Mouse (Mus musculus): ENCODE results near the gene Nr5a2. TPM values are rescaled to one million over a fixed set of nuclear protein-coding genes. Genes with fewer than 3 reads are reported as not detected.

The Nr5a2 gene
- polyA plus RNA-seq (2016; fragmentation: Nextera tagmentation; extraction: Ambion mirVana), result 1.3 and 1.8 TPM in 2 replicates

DNA sequence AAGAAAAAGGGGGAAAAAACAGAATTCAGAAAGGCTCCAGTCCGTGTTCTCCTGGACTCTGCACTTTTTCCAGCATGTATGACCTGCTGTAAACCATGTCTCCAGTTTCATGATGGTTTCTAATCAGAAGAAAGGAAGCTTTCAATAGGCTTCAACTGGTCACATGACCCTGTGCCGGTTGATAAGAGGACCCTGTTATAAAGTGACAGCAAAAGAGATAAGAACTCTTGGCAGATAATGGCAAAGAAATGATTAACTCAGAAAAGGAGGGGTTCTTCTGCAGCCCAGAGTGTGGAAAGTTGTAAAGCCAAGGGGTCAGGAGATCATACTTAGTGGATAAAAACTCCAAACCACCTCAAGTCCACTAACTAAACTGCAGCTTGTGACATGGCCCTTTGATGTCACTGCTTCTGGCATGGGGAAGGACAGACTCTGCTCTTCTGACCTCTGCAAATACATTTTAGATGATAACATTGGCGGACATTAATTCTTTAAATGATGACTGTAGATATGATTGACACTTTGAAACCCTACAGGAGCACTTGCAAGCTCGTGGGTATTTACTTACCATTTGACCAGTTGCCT, at the start of gene Nr5a2:
Nr5a2 (minus strand) TSS at position 21 of the 585 bp plus-strand sequence.
- Histone ChIP-seq H3K36me3 (no peaks in the 10 kb centered on the region), H3K9me3 (no peaks in the 10 kb centered on the region), H3K4me2 (replicated peaks) (no peak within 1 kb of the TSS), H3K9ac (no peak within 1 kb of the TSS), H3K27ac (no peak within 1 kb of the TSS), H3K4me3 (no peak within 1 kb of the TSS), H3K27me3 (replicated peaks) (peaks cover 34% of the 10 kb centered on the region), H3K4me1 (peaks cover 9% of the 10 kb centered on the region)
- 73% methylated on average over 4 of the region's 4 CpGs for WGBS
- no peak for ATAC-seq (ENCODE audit: low FRiP score, low read depth)

DNA sequence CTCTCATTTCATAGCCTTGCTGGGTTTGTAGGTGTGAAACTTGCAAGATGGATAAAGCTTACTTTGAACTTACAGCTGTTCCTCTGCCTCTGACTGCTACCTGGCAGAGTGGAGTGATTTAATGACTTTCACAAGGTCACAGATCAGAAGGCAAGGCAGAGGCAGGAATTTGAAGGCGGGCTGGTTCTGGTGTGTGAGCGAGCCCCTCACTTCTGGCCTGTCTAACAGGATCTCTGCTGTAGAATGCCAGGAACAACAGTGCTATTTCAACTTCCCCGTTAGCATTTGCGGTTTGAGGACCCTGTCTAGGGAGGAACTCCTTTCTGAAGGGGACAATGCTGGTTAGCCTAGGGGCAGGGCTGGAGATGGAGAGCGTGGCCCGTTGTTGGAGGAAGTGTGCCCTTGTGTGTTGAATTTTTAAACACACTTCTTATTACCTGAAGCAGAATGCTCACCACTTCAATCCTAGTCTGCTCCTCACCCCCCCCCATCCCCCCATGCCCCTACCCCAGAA, 48.5 kb upstream of the Nr5a2 start:
- Histone ChIP-seq H3K4me3 (no peak overlapping the region), H3K9me3 (no peaks in the 10 kb centered on the region), H3K4me2 (replicated peaks) (no peak overlapping the region), H3K4me1 (no peaks in the 10 kb centered on the region), H3K27ac (no peak overlapping the region), H3K36me3 (no peaks in the 10 kb centered on the region), H3K9ac (no peak overlapping the region), H3K27me3 (replicated peaks) (no peaks in the 10 kb centered on the region)
- WGBS, result 74% methylated on average over 6 of the region's 6 CpGs
- ATAC-seq (ENCODE audit: low FRiP score, low read depth), result no peak

DNA sequence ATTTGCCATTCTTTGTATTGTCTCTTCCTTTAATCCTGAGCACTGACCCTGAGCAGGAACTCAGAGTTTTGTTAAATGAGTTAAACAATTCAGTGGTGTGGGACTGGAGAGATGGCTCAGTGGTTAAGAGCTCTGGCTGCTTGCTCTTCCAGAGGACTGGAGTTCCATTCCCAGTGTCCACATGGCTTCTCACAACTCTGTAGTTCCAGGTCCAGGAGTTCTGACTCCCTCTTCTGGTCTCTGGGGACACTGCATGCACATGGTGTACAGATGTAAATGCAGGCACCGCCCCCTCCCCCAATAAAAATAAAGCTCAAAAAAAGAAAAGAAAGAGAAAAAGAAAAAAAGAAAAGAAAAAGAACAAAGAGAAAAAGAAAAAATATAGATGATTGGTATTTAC, 43.6 kb upstream of the Nr5a2 start:
- Histone ChIP-seq H3K4me2 (replicated peaks) (no peak overlapping the region), H3K9ac (no peak overlapping the region), H3K27me3 (replicated peaks) (no peaks in the 10 kb centered on the region), H3K27ac (no peak overlapping the region), H3K4me1 (no peaks in the 10 kb centered on the region), H3K9me3 (0 out of 2 replicates have a peak, but pooled peaks cover 10% of the 10 kb centered on the region), H3K36me3 (no peaks in the 10 kb centered on the region), H3K4me3 (no peak overlapping the region)
- ATAC-seq (ENCODE audit: low FRiP score, low read depth), result no peak
- WGBS, result 85% methylated on average over 1 of the region's 1 CpGs

DNA sequence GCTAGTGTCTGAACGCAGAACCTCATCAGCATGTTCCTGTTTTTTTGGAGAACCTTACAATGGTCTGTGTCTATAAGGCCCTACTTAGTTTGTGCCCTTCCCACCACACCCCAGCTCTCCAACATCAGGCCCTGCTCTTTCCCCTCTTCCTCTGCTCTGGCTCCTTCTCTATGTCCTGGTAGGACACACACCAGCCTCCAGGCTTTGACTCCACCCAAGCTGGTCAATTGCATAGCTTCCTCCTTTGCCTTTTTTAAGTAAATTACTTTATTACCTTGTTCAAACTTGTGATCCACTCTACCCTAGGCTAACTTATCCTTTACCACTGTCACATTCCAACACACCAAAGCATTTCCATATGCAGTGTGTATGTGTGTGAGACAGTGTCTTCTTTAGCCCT, 42.9 kb upstream of the Nr5a2 start:
- 0 out of 2 replicates have a peak, but pooled peaks cover 10% of the 10 kb centered on the region for H3K9me3 ChIP-seq
- H3K36me3 ChIP-seq, result no peaks in the 10 kb centered on the region
- no peak overlapping the region for H3K9ac ChIP-seq
- H3K4me3 ChIP-seq, result no peak overlapping the region
- no peaks in the 10 kb centered on the region for H3K4me1 ChIP-seq
- ATAC-seq (ENCODE audit: low FRiP score, low read depth), result no peak
- WGBS, result 91% methylated on average over 1 of the region's 1 CpGs
- no peaks in the 10 kb centered on the region for H3K27me3 ChIP-seq (replicated peaks)
- H3K27ac ChIP-seq, result no peak overlapping the region
- H3K4me2 ChIP-seq (replicated peaks), result no peak overlapping the region

DNA sequence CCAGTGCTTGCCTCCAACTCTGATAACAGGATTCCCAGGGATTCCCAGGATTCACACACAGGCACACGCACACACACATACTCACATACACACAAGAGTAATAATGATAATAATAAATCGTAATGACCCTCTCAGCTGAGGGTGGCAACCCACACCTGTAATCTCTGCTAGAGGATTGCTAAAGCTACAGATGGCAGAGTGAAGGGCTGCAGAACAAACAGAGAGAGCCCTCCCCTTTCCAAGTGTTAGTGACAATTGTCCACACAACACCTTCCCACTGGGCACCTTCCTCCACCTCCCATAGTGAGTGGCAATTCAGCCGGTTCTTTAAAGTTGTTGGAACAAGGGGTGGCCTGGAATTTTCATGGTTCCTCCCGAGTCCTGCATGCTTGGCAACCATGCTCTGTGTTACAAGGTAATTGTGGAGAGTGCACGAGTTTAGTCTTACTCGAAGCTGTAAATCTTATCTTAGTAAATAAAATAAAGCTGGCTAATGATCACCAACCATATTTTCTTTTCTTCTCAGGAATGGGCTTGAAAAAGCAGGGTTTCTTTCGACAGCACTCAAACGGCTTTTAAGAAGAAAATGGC, 31.6 kb upstream of the Nr5a2 start:
- no peaks in the 10 kb centered on the region for H3K36me3 ChIP-seq
- WGBS, result 52% methylated on average over 8 of the region's 8 CpGs
- H3K4me3 ChIP-seq, result no peak overlapping the region
- H3K9ac ChIP-seq, result no peak overlapping the region
- ATAC-seq (ENCODE audit: low FRiP score, low read depth), result no peak
- H3K9me3 ChIP-seq, result no peaks in the 10 kb centered on the region
- H3K27ac ChIP-seq, result no peak overlapping the region
- H3K27me3 ChIP-seq (replicated peaks), result no peaks in the 10 kb centered on the region
- no peak overlapping the region for H3K4me2 ChIP-seq (replicated peaks)
- H3K4me1 ChIP-seq, result no peaks in the 10 kb centered on the region

DNA sequence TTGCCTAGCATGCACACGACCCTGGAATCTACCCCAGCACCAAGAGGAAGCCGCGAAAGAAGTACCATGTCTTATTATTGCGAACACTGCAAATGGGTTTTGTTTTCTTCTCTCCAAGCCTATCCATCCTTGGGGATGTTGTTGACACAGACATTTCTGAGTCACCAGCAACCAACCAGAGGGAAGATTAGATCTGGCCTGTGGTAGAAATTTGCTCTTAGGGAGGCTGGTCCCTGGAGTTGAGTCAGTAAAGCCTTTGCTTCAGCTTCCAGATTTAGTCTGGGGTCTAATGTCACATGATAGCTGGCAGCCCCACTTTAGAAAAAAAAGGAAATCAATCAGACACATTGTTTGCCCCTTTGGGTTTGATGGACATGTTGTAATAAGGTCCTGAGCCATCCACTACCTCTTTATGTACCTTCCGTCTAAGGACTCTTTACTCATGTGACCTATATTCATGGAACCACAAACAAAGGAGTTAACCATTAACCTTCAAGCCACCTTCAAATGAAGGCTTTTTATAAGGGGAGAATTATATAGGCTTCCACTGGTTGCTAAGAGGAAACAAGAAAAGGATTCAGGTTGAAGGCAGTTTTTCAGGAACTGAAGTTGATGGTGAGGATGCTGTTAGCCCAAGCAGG, 20.1 kb upstream of the Nr5a2 start:
- Histone ChIP-seq H3K9ac (no peak overlapping the region), H3K4me2 (replicated peaks) (no peak overlapping the region), H3K36me3 (no peaks in the 10 kb centered on the region), H3K4me1 (no peaks in the 10 kb centered on the region), H3K9me3 (no peaks in the 10 kb centered on the region), H3K27me3 (replicated peaks) (no peaks in the 10 kb centered on the region), H3K4me3 (no peak overlapping the region), H3K27ac (no peak overlapping the region)
- no peak for ATAC-seq (ENCODE audit: low FRiP score, low read depth)
- WGBS, result 81% methylated on average over 5 of the region's 5 CpGs

DNA sequence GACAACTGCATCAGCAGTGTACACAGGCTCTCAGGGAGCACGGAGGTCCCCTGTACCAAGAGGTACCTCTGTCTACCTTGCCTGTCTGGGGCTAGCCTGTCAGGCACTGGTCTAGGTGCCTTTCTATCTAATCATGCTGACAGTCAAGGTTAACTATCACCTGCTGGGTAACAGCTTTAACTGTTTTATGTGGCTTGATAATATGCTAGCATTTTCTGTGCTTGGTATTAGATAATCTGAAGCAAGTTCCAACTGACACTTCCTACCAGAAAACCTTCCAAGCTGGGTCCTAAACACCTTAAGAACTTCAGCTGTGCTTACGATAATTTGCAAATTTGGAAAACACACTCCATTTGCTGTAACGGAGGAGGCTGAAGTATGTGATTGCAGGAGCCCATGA, 17.6 kb upstream of the Nr5a2 start:
- Histone ChIP-seq H3K27me3 (replicated peaks) (no peaks in the 10 kb centered on the region), H3K9me3 (no peaks in the 10 kb centered on the region), H3K27ac (no peak overlapping the region), H3K4me1 (no peaks in the 10 kb centered on the region), H3K36me3 (no peaks in the 10 kb centered on the region), H3K4me3 (no peak overlapping the region), H3K4me2 (replicated peaks) (no peak overlapping the region), H3K9ac (no peak overlapping the region)
- 82% methylated on average over 3 of the region's 3 CpGs for WGBS
- no peak for ATAC-seq (ENCODE audit: low FRiP score, low read depth)

DNA sequence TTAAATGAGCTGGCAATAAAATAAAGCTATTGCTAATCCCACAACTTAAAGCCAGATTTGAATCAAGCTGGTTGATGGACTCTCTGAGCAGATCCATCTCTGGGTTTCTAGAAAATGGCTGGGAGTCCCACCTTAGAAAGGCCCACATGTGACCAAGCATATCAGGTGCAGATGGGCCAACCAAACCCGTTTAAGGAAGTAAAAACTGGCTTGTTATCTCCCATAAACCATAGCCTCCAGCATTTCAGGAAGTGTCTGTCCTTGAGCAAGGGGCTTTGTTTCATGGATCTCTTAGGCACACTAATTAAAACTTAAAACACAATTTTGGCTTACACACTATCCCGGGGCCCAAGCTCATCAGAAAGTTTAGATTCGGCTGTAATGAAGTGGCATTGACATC, 13.8 kb upstream of the Nr5a2 start:
- Histone ChIP-seq H3K4me2 (replicated peaks) (no peak overlapping the region), H3K4me1 (no peaks in the 10 kb centered on the region), H3K27ac (no peak overlapping the region), H3K36me3 (no peaks in the 10 kb centered on the region), H3K9me3 (no peaks in the 10 kb centered on the region), H3K9ac (no peak overlapping the region), H3K4me3 (no peak overlapping the region), H3K27me3 (replicated peaks) (no peaks in the 10 kb centered on the region)
- no peak for ATAC-seq (ENCODE audit: low FRiP score, low read depth)
- 86% methylated on average over 3 of the region's 3 CpGs for WGBS

DNA sequence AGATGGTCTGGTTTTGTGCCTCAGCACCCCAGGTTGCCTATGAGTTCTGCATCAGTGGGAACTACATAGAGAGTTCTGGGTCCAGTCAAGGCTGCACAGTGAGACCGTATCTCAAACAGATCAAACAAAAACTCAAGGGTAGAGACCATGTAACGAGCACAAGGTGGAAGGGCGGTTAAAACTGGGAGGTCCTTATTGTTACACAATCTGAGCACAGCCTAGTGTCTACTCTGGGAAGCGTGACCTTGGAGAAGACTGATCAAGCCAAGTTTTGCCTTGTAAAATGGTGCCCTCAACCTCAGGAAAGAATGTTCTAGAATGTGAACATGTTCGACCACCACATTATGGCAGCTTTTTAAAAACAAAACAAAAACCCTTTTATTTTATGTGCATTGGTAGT, 12.8 kb upstream of the Nr5a2 start:
- H3K27ac ChIP-seq, result no peak overlapping the region
- H3K36me3 ChIP-seq, result no peaks in the 10 kb centered on the region
- H3K27me3 ChIP-seq (replicated peaks), result no peaks in the 10 kb centered on the region
- H3K4me3 ChIP-seq, result no peak overlapping the region
- ATAC-seq (ENCODE audit: low FRiP score, low read depth), result no peak
- H3K9me3 ChIP-seq, result no peaks in the 10 kb centered on the region
- no peaks in the 10 kb centered on the region for H3K4me1 ChIP-seq
- WGBS, result 85% methylated on average over 5 of the region's 5 CpGs
- no peak overlapping the region for H3K9ac ChIP-seq
- H3K4me2 ChIP-seq (replicated peaks), result no peak overlapping the region

DNA sequence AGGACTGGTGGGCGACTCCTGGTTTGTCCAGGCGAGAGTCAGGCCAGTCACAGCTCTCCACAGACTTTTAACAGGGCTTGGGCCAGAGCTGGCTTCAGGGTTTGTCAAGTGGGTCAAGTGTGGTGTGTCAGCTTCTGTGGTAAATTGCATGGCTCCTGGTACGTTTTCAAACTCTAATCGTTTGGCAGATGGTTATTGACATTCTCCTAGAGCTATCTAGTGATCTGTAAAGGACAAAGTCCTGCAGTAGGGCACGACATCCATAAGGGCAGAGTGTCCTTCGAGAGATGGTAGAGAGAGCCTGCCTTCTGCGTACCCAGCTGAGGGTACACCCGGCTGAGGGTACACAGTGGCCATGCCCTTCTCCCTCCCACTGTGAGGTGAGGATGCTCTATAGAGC, 10.7 kb upstream of the Nr5a2 start:
- 89% methylated on average over 8 of the region's 8 CpGs for WGBS
- H3K27me3 ChIP-seq (replicated peaks), result no peaks in the 10 kb centered on the region
- H3K4me3 ChIP-seq, result no peak overlapping the region
- no peaks in the 10 kb centered on the region for H3K36me3 ChIP-seq
- ATAC-seq (ENCODE audit: low FRiP score, low read depth), result no peak
- no peaks in the 10 kb centered on the region for H3K4me1 ChIP-seq
- H3K27ac ChIP-seq, result no peak overlapping the region
- no peak overlapping the region for H3K9ac ChIP-seq
- no peak overlapping the region for H3K4me2 ChIP-seq (replicated peaks)
- H3K9me3 ChIP-seq, result no peaks in the 10 kb centered on the region

DNA sequence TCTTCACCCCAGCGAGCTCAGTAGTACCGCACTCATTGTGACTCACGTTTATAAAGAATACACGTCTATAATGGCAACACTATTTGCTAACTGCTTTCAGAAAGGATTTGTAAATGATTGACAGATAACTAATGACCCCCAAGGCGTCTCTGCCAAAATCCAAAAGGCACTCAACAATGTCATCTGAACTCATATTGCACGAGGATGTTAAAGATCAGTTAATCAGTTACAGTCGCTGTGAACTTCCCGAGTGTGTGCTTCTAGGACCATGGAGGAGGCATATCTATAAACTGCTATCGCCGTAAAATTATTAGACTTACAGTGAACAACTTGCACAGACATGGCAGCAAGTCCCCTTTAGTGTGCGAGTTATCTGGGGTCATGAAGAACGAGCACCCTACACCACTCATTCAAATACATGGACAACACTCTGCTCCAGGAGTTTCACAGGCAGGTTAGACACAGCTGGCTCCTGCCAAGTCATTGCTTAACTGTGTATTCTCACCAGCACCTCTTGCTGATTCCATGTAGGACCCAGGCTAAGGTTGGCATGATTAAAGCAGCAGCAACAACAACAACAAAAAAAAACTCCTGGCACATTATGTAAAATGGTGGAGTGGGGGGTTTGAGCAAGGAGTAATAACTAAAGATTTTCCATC, 6.6 kb upstream of the Nr5a2 start:
- Histone ChIP-seq H3K27me3 (replicated peaks) (no peaks in the 10 kb centered on the region), H3K9me3 (no peaks in the 10 kb centered on the region), H3K27ac (no peak overlapping the region), H3K4me2 (replicated peaks) (no peak overlapping the region), H3K9ac (no peak overlapping the region), H3K4me1 (no peaks in the 10 kb centered on the region), H3K36me3 (no peaks in the 10 kb centered on the region), H3K4me3 (no peak overlapping the region)
- no peak for ATAC-seq (ENCODE audit: low FRiP score, low read depth)
- WGBS, result 81% methylated on average over 12 of the region's 12 CpGs

DNA sequence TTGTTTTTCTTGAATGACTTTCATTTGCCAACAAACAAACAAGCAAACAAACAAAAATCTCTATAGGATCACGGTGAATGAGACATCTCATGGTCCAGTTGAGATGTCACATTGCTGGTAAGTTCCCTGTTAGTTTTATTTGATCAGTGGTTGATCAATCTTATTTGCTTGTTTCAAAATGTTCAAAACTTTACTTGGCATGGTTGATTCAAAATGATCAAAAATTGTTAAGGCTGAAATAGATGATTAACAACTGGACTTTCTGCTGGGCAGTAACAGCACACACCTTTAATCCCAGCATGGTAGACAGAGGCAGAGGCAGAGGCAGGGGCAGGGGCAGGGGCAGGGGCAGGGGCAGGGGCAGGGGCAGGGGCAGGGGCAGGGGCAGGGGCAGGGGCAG, 757 bp downstream of the Nr5a2 start:
- H3K4me3 ChIP-seq, result no peak overlapping the region

More for the DNA sequence above, 757 bp downstream of the Nr5a2 start:
- Histone ChIP-seq H3K4me1 (peaks cover 9% of the 10 kb centered on the region), H3K27me3 (replicated peaks) (peaks cover 44% of the 10 kb centered on the region), H3K36me3 (no peaks in the 10 kb centered on the region), H3K9me3 (no peaks in the 10 kb centered on the region), H3K4me2 (replicated peaks) (no peak overlapping the region), H3K9ac (no peak overlapping the region), H3K27ac (no peak overlapping the region)
- ATAC-seq (ENCODE audit: low FRiP score, low read depth), result no peak
- WGBS, result 72% methylated on average over 1 of the region's 1 CpGs

All from neural tube, embryonic 12.5 days (tissue).